Mouse (Mus musculus): Measurements from ENCODE around the gene Aup1. TPM values are rescaled to one million over a fixed set of nuclear protein-coding genes. Genes with fewer than 3 reads are reported as not detected.

The Aup1 gene
- total RNA-seq, 1 experiment = 152 TPM

DNA sequence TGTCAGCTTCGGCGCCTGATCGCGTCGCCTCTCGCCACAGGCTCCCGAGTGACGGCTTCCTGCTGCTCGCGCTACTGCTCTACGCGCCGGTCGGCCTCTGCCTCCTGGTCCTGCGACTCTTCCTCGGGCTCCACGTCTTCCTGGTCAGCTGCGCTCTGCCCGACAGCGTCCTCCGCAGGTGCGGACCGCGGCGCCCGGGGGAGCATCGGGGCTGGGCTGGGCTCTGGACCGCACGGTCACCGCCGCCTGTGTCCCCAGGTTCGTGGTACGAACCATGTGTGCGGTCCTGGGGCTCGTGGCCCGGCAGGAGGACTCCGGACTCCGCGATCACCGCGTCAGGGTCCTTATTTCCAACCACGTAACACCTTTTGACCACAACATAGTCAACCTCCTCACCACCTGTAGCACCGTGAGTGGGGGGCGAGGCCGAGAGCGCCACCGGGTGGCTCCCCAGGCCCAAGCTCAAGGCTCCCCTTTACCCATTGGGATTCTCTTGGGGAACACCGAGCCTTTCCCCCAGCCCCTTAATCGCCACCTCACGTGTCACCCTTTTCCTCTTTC is 630 bp downstream of the Aup1 start, which contains the start of gene Htra2:
Gene Htra2, minus strand, starts transcription at position 403 of the 561 bp plus-strand sequence.
- DNase-seq (ENCODE audit: low read depth, low spot score) = no peak
- TF ChIP-seq ZNF384 (IDR thresholded peaks at IDR 0.05; ENCODE audit: low read depth, low read length) (no peak), ZC3H11A (IDR thresholded peaks at IDR 0.05; ENCODE audit: borderline replicate concordance, low read depth, low read length) (no peak), HCFC1 (IDR thresholded peaks at IDR 0.05; ENCODE audit: borderline replicate concordance, insufficient read depth, low read length) (no peak), MAFK (IDR thresholded peaks at IDR 0.05; ENCODE audit: insufficient read depth, low read depth, low read length) (no peak)
- in situ Hi-C loops (cut with MboI; ENCODE audit: low sequenced_read_pairs in 2 of 2, unreplicated experiment in 2 of 2) = loop anchor here (25.0 kb wide), 2 partner anchors 657 to 1532 kb away; partner anchors contain the start of genes Cyp26b1 (in 1 of the 2) and Vax2 (in 1 of the 2)

GRCm38 (mm10) chr6:83057790-83058189 is 3.5 kb downstream of the Aup1 start, which contains the start of gene Dqx1:
Gene Dqx1, plus strand, starts transcription at chr6:83057844.
- no peak within 1 kb of the TSS for H3K27ac ChIP-seq (ENCODE audit: insufficient read depth, low read depth, low read length, poor library complexity, severe bottlenecking)
- H3K9me3 ChIP-seq (ENCODE audit: control insufficient read depth, insufficient read depth, low read depth, low read length) = no peaks in the 10 kb centered on the region
- in situ Hi-C loops (cut with MboI; ENCODE audit: low sequenced_read_pairs in 2 of 2, unreplicated experiment in 2 of 2) = loop anchor here (25.0 kb wide), 2 partner anchors 655 to 1530 kb away; partner anchors contain the start of genes Cyp26b1 (in 1 of the 2) and Vax2 (in 1 of the 2)
- TF ChIP-seq CHD2 (IDR thresholded peaks at IDR 0.05; ENCODE audit: low read depth, low read length) = no peak
- peak; percentile 94 for TF ChIP-seq HCFC1 (IDR thresholded peaks at IDR 0.05; ENCODE audit: borderline replicate concordance, insufficient read depth, low read length)
- DNase-seq (ENCODE audit: low read depth, low spot score) = no peak
- H3K4me3 ChIP-seq (ENCODE audit: insufficient read depth in 1 of 2, low read depth in 1 of 2, low read length in 2 of 2, poor library complexity in 1 of 2, severe bottlenecking in 1 of 2) = peak within 1 kb of the TSS in 1 of 2 experiments; percentile 7; a peak in 1 of 4 replicates
- peaks cover 16% of the 10 kb centered on the region for H3K36me3 ChIP-seq (ENCODE audit: control insufficient read depth, insufficient read depth, low read length, poor library complexity, severe bottlenecking)
- H3K9ac ChIP-seq (ENCODE audit: insufficient read depth, low read depth, low read length, poor library complexity, severe bottlenecking) = peak within 1 kb of the TSS; percentile 48
- H3K4me1 ChIP-seq (ENCODE audit: control insufficient read depth in 2 of 2, insufficient read depth in 2 of 2, low read length in 2 of 2, poor library complexity in 1 of 2) = peaks cover 0 to 7% of the 10 kb centered on the region in 2 experiments; a peak in 1 of 4 replicates

More for the DNA sequence above, 630 bp downstream of the Aup1 start, which contains the start of gene Htra2:
- H3K4me3 ChIP-seq (ENCODE audit: insufficient read depth in 1 of 2, low read depth in 1 of 2, low read length in 2 of 2, poor library complexity in 1 of 2, severe bottlenecking in 1 of 2) = peak within 1 kb of the TSS; percentile 89 to 97
- peaks cover 19% of the 10 kb centered on the region for H3K36me3 ChIP-seq (ENCODE audit: control insufficient read depth, insufficient read depth, low read length, poor library complexity, severe bottlenecking)
- H3K4me1 ChIP-seq (ENCODE audit: control insufficient read depth in 2 of 2, insufficient read depth in 2 of 2, low read length in 2 of 2, poor library complexity in 1 of 2) = peaks cover 0 to 9% of the 10 kb centered on the region in 2 experiments; a peak in 1 of 4 replicates
- H3K27ac ChIP-seq (ENCODE audit: insufficient read depth, low read depth, low read length, poor library complexity, severe bottlenecking) = peak within 1 kb of the TSS; percentile 70; the same call in 1 of the 2 replicates
- H3K9me3 ChIP-seq (ENCODE audit: control insufficient read depth, insufficient read depth, low read depth, low read length) = no peaks in the 10 kb centered on the region
- H3K9ac ChIP-seq (ENCODE audit: insufficient read depth, low read depth, low read length, poor library complexity, severe bottlenecking) = peak within 1 kb of the TSS; percentile 95

DNA sequence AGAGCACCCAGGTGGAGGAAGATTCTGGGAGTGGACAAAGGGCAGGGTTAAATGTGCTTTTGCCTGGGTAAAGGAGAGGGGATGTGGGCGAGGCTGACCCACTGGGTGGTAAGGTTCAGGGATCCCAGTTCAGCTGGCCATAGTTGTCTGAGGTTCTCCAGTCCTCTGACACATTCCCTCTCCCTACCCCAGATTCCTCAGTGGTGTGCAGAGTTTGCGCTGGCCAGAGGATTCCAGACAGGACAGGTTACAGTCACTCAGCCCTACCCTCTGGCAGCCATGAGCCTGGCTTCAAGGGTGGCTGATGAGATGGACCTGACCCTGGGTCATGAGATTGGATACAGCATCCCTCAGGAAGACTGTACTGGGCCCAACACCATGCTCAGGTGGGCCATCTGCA is 4.4 kb downstream of the Aup1 start:
- H3K9me3 ChIP-seq (ENCODE audit: control insufficient read depth, insufficient read depth, low read depth, low read length) = no peaks in the 10 kb centered on the region
- DNase-seq (ENCODE audit: low read depth, low spot score) = no peak
- no peak overlapping the region for H3K4me3 ChIP-seq (ENCODE audit: insufficient read depth in 1 of 2, low read depth in 1 of 2, low read length in 2 of 2, poor library complexity in 1 of 2, severe bottlenecking in 1 of 2)
- H3K27ac ChIP-seq (ENCODE audit: insufficient read depth, low read depth, low read length, poor library complexity, severe bottlenecking) = no peak overlapping the region
- TF ChIP-seq MAFK (IDR thresholded peaks at IDR 0.05; ENCODE audit: insufficient read depth, low read depth, low read length) (no peak), ZNF384 (IDR thresholded peaks at IDR 0.05; ENCODE audit: low read depth, low read length) (no peak), ZC3H11A (IDR thresholded peaks at IDR 0.05; ENCODE audit: borderline replicate concordance, low read depth, low read length) (no peak), CHD2 (IDR thresholded peaks at IDR 0.05; ENCODE audit: low read depth, low read length) (no peak), HCFC1 (IDR thresholded peaks at IDR 0.05; ENCODE audit: borderline replicate concordance, insufficient read depth, low read length) (no peak)
- H3K4me1 ChIP-seq (ENCODE audit: control insufficient read depth in 2 of 2, insufficient read depth in 2 of 2, low read length in 2 of 2, poor library complexity in 1 of 2) = peaks cover 0 to 7% of the 10 kb centered on the region in 2 experiments; a peak in 1 of 4 replicates
- H3K9ac ChIP-seq (ENCODE audit: insufficient read depth, low read depth, low read length, poor library complexity, severe bottlenecking) = no peak overlapping the region
- peaks cover 16% of the 10 kb centered on the region for H3K36me3 ChIP-seq (ENCODE audit: control insufficient read depth, insufficient read depth, low read length, poor library complexity, severe bottlenecking)
- in situ Hi-C loops (cut with MboI; ENCODE audit: low sequenced_read_pairs in 2 of 2, unreplicated experiment in 2 of 2) = loop anchor here (25.0 kb wide), 2 partner anchors 654 to 1529 kb away; partner anchors contain the start of genes Cyp26b1 (in 1 of the 2) and Vax2 (in 1 of the 2)

GRCm38 (mm10) chr6:83065995-83066394 is 11.7 kb downstream of the Aup1 start:
- in situ Hi-C loops (cut with MboI; ENCODE audit: low sequenced_read_pairs in 2 of 2, unreplicated experiment in 2 of 2) = loop anchor here (25.0 kb wide), 2 partner anchors 646 to 1521 kb away; partner anchors contain the start of genes Cyp26b1 (in 1 of the 2) and Vax2 (in 1 of the 2)
- Histone ChIP-seq H3K27ac (ENCODE audit: insufficient read depth, low read depth, low read length, poor library complexity, severe bottlenecking) (no peak overlapping the region), H3K9ac (ENCODE audit: insufficient read depth, low read depth, low read length, poor library complexity, severe bottlenecking) (no peak overlapping the region), H3K36me3 (ENCODE audit: control insufficient read depth, insufficient read depth, low read length, poor library complexity, severe bottlenecking) (no peaks in the 10 kb centered on the region), H3K4me1 (ENCODE audit: control insufficient read depth in 2 of 2, insufficient read depth in 2 of 2, low read length in 2 of 2, poor library complexity in 1 of 2) (peaks cover 0 to 1% of the 10 kb centered on the region in 2 experiments; a peak in 1 of 4 replicates), H3K4me3 (ENCODE audit: insufficient read depth in 1 of 2, low read depth in 1 of 2, low read length in 2 of 2, poor library complexity in 1 of 2, severe bottlenecking in 1 of 2) (no peak overlapping the region), H3K9me3 (ENCODE audit: control insufficient read depth, insufficient read depth, low read depth, low read length) (no peaks in the 10 kb centered on the region)
- no peak for TF ChIP-seq ZNF384 (IDR thresholded peaks at IDR 0.05; ENCODE audit: low read depth, low read length)
- TF ChIP-seq MAFK (IDR thresholded peaks at IDR 0.05; ENCODE audit: insufficient read depth, low read depth, low read length) = no peak
- no peak for TF ChIP-seq ZC3H11A (IDR thresholded peaks at IDR 0.05; ENCODE audit: borderline replicate concordance, low read depth, low read length)
- TF ChIP-seq HCFC1 (IDR thresholded peaks at IDR 0.05; ENCODE audit: borderline replicate concordance, insufficient read depth, low read length) = no peak
- TF ChIP-seq CHD2 (IDR thresholded peaks at IDR 0.05; ENCODE audit: low read depth, low read length) = no peak
- DNase-seq (ENCODE audit: low read depth, low spot score) = no peak
